Mouse (Mus musculus) MEL (cell line): ENCODE measurements at regions not wholly inside any gene's neighbourhood (a gene's known extent, or its start where the extent isn't known, plus 50 kb on each side); places are given as distances from the start of the nearest gene placed in this dataset.

Experiments
- CTCF ChIP-seq, 3 experiments: IDR thresholded peaks in 2 of 3; conservative IDR thresholded peaks in 1 of 3; 2 replicates each; pipeline ENCODE4 v1.5.1; 2011 to 2012; ENCODE audit warnings: low read length in 3 of 3, low read depth in 2 of 3, mild to moderate bottlenecking in 2 of 3, improper control_type of control experiment in 1 of 3, inconsistent platforms in 1 of 3, mixed read lengths in 1 of 3, moderate library complexity in 1 of 3; ENCODE audit not compliant: control insufficient read depth in 1 of 3, insufficient read depth in 1 of 3, poor library complexity in 1 of 3, severe bottlenecking in 1 of 3
- MAFK ChIP-seq: IDR thresholded peaks from 2 replicates; pipeline ENCODE4 v1.6.1; 2011; ENCODE audit warnings: low read depth, mild to moderate bottlenecking, low read length, improper control_type of control experiment, borderline replicate concordance
- MXI1 ChIP-seq: IDR thresholded peaks from 2 replicates; pipeline ENCODE4 v1.6.1; 2011; ENCODE audit warnings: mild to moderate bottlenecking, low read depth, low read length, improper control_type of control experiment
- POLR2A ChIP-seq, 2 experiments: IDR thresholded peaks; 2 replicates each; pipeline ENCODE4 v1.6.1; 2011 to 2012; ENCODE audit warnings: low read length in 2 of 2, mild to moderate bottlenecking in 2 of 2, control low read depth in 1 of 2, improper control_type of control experiment in 1 of 2, low read depth in 1 of 2, moderate library complexity in 1 of 2; ENCODE audit not compliant: control insufficient read depth in 1 of 2, insufficient read depth in 1 of 2, poor library complexity in 1 of 2
- SIN3A ChIP-seq: IDR thresholded peaks from 2 replicates; pipeline ENCODE4 v1.6.1; 2012; ENCODE audit warnings: low read length, improper control_type of control experiment, inconsistent platforms
- TAL1 ChIP-seq: IDR thresholded peaks from 2 replicates; pipeline ENCODE4 v1.6.1; 2012; ENCODE audit warnings: mild to moderate bottlenecking, inconsistent platforms, low read length, moderate library complexity, mixed read lengths
- ZMIZ1 ChIP-seq: IDR thresholded peaks from 2 replicates; pipeline ENCODE4 v1.6.1; 2012; ENCODE audit warnings: low read depth, mild to moderate bottlenecking, inconsistent platforms, low read length, improper control_type of control experiment, moderate library complexity

GRCm38 (mm10) chr4:131440845-131441244 is 397.2 kb downstream of the Ptpru start:
- TF ChIP-seq SIN3A (no peak), POLR2A (IDR thresholded peaks at IDR 0.05; ENCODE audit: control insufficient read depth in 1 of 2, insufficient read depth in 1 of 2, low read depth in 1 of 2, low read length in 2 of 2, poor library complexity in 1 of 2) (no peak), TAL1 (no peak), CTCF (IDR thresholded peaks at IDR 0.05 in 2 of 3, conservative IDR thresholded peaks at IDR 0.05 in 1 of 3; ENCODE audit: control insufficient read depth in 1 of 3, insufficient read depth in 1 of 3, low read depth in 2 of 3, low read length in 3 of 3, poor library complexity in 1 of 3, severe bottlenecking in 1 of 3) (no peak), MXI1 (no peak), ZMIZ1 (no peak), MAFK (no peak)
